Mouse (Mus musculus): ENCODE data around the gene Slc22a21. TPM values are rescaled to one million over a fixed set of nuclear protein-coding genes. Genes with fewer than 3 reads are reported as not detected.
A peak's percentile ranks its signal among the peaks of the same experiment; 100 is the strongest.
"Not testable (repeated sequence)": the region's sequence is repeated elsewhere in the genome, so short reads cannot be mapped to it uniquely, and the experiment has no call there.

Slc22a21 gene
- polyA plus RNA-seq, 1 experiment from 2014 or later, result 3.2 TPM

DNA sequence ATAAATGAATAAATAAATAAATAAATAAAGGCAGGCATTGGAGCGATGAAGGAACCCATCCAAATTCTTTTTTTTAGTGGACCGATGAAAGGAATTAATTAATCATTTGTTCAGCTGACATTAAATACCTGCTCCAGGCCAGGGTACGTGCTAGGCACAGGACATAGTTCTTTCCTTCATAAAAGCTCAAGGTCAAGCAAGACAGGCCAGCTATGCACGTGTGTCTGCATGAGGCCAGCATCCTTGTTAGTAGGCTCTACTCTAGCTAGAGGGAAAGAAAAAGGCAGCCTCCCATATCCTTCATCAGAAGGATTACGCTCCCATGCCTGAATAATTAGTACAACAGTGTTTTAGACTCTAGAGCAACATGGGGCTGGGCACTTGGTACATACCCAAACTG is 32.8 kb upstream of the Slc22a21 start:
- 86% methylated on average over 5 of the region's 5 CpGs for WGBS
- Histone ChIP-seq H3K36me3 (no peaks in the 10 kb centered on the region), H3K9ac (replicated peaks) (no peak overlapping the region), H3K27ac (no peak overlapping the region), H3K9me3 (no peaks in the 10 kb centered on the region), H3K4me1 (replicated peaks) (peaks cover 11% of the 10 kb centered on the region), H3K27me3 (0 out of 2 replicates have a peak, but pooled peaks cover 2% of the 10 kb centered on the region), H3K4me3 (replicated peaks) (no peak overlapping the region), H3K4me2 (no peak overlapping the region)
- no peak for ATAC-seq (ENCODE audit: insufficient number of reproducible peaks, insufficient read depth, low FRiP score, low TSS enrichment, low read depth)

DNA sequence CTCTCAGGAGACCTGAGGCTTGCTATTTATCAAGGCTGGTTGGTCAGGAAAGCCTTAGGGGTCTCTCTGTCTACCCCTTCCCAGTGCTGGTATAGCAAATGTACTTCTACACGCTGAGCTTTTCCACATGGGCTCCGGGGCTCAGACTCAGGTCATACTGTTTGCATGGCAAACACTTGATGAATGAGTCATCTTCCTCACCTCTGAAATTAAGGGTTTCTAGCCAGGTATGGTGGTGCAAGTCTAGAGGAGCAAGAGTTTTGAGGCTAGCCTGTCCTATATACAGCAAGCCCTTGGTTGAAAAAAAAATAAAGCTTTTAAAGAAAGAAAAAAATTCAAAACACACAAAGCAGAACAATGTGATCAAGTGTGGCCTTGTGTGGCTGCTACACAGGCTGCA is 31.1 kb upstream of the Slc22a21 start:
- ATAC-seq (ENCODE audit: insufficient number of reproducible peaks, insufficient read depth, low FRiP score, low TSS enrichment, low read depth), result no peak
- H3K27me3 ChIP-seq, result no peaks in the 10 kb centered on the region
- peaks cover 15% of the 10 kb centered on the region for H3K4me1 ChIP-seq (replicated peaks)
- H3K36me3 ChIP-seq, result no peaks in the 10 kb centered on the region
- no peak overlapping the region for H3K4me3 ChIP-seq (replicated peaks)
- H3K9me3 ChIP-seq, result no peaks in the 10 kb centered on the region
- H3K4me2 ChIP-seq, result no peak overlapping the region
- no peak overlapping the region for H3K27ac ChIP-seq
- 91% methylated on average over 2 of the region's 2 CpGs for WGBS
- H3K9ac ChIP-seq (replicated peaks), result no peak overlapping the region

DNA sequence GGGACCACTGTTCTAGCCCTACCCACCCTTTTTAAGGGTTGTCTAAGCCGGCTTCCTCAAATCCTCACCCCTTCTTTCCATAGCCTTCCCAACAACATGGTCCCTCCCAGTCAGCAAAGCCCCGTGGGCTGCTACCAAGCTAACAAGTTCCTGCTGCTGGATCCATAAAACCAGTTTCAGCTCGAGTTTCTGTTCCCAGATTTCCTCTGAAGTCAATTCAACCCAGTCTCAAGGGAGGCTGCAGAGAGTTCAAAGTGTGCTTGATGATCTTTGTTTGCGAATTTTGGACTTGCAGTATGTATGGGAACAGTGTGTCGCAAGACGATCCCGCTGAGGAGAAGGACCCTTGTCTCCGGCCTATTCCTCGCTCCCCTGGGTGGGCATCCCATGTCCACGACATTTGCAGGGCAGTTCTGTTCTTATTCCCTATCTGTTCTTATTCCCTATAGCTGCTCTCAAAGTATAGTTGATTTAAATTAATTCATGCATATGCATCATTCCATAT is 28.3 kb upstream of the Slc22a21 start:
- ATAC-seq (ENCODE audit: insufficient number of reproducible peaks, insufficient read depth, low FRiP score, low TSS enrichment, low read depth), result no peak
- H3K27me3 ChIP-seq, result no peaks in the 10 kb centered on the region
- WGBS, result 56% methylated on average over 10 of the region's 10 CpGs
- no peaks in the 10 kb centered on the region for H3K36me3 ChIP-seq
- H3K4me2 ChIP-seq, result no peak overlapping the region
- H3K9ac ChIP-seq (replicated peaks), result no peak overlapping the region
- H3K9me3 ChIP-seq, result no peaks in the 10 kb centered on the region
- H3K4me3 ChIP-seq (replicated peaks), result no peak overlapping the region
- peak overlapping the region; percentile 30; the same call in 1 of the 2 replicates for H3K27ac ChIP-seq
- H3K4me1 ChIP-seq (replicated peaks), result peaks cover 15% of the 10 kb centered on the region

DNA sequence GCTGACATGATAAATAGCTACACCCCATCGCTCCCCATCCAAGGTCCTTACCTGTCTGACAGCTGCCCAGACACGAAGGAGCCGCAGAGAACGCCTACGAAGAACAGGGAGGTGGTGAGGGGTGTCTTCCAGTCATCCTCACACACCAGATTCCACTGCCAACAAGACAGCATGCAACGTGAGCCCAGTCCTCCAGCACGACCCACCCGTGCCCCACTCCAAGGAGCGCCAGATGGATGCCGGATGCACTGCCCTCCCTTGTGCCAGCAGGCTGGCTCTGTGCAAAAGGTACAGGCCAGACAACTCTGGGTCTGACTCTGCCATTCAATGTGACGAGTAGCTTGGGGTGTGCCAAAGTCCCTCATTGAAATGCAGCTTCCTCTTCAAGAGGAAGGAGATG is 27.6 kb upstream of the Slc22a21 start:
- H3K4me1 ChIP-seq (replicated peaks), result peaks cover 18% of the 10 kb centered on the region
- WGBS, result 77% methylated on average over 11 of the region's 11 CpGs
- H3K36me3 ChIP-seq, result no peaks in the 10 kb centered on the region
- no peak overlapping the region for H3K4me2 ChIP-seq
- H3K9me3 ChIP-seq, result no peaks in the 10 kb centered on the region
- H3K27me3 ChIP-seq, result no peaks in the 10 kb centered on the region
- no peak overlapping the region for H3K27ac ChIP-seq
- no peak for ATAC-seq (ENCODE audit: insufficient number of reproducible peaks, insufficient read depth, low FRiP score, low TSS enrichment, low read depth)
- H3K4me3 ChIP-seq (replicated peaks), result no peak overlapping the region
- no peak overlapping the region for H3K9ac ChIP-seq (replicated peaks)

DNA sequence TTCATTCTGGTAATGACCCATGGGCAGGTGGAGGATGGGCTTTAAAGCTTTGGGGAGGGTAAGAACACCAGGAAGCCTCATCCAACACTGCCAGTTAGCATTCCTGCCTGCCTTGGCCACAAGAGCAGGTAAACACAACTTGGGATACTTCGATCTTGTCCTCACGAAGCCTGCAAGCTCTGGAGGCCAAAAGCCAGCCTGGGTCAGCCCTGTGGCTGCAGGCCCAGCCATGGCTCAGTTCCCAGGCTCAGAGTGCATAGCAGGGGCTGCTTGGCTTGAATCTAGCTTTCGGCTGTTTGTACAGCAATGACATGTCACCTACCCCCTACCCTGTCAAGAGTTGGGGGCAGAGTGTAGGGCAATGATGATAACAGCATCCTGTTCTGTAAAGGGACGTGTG is 26.8 kb upstream of the Slc22a21 start:
- WGBS, result 67% methylated on average over 4 of the region's 4 CpGs
- no peak for ATAC-seq (ENCODE audit: insufficient number of reproducible peaks, insufficient read depth, low FRiP score, low TSS enrichment, low read depth)
- Histone ChIP-seq H3K27ac (no peak overlapping the region), H3K27me3 (no peaks in the 10 kb centered on the region), H3K4me3 (replicated peaks) (no peak overlapping the region), H3K4me2 (no peak overlapping the region), H3K4me1 (replicated peaks) (peaks cover 22% of the 10 kb centered on the region), H3K9ac (replicated peaks) (no peak overlapping the region), H3K36me3 (no peaks in the 10 kb centered on the region), H3K9me3 (no peaks in the 10 kb centered on the region)

DNA sequence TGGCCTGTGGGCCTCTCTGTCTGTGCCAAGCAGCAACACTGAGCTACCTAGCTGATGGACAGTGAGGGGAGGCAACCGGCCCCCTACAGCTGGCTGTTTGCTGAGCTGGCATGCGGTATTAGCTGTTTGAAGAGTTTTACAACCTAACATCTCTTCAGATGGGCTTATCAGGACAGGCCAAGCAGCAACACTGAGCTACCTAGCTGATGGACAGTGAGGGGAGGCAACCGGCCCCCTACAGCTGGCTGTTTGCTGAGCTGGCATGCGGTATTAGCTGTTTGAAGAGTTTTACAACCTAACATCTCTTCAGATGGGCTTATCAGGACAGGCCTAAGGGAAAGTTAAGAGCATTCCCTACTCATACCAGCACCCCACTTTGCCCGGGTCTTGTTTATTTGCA is 26.2 kb upstream of the Slc22a21 start:
- not testable (repeated sequence) for H3K27ac ChIP-seq; H3K4me3 ChIP-seq (replicated peaks); H3K9me3 ChIP-seq; H3K36me3 ChIP-seq; H3K4me2 ChIP-seq; H3K9ac ChIP-seq (replicated peaks); H3K27me3 ChIP-seq; ATAC-seq (ENCODE audit: insufficient number of reproducible peaks, insufficient read depth, low FRiP score, low TSS enrichment, low read depth)
- peaks cover 22% of the 10 kb centered on the region for H3K4me1 ChIP-seq (replicated peaks)
- 14% methylated on average over 5 of the region's 5 CpGs for WGBS

DNA sequence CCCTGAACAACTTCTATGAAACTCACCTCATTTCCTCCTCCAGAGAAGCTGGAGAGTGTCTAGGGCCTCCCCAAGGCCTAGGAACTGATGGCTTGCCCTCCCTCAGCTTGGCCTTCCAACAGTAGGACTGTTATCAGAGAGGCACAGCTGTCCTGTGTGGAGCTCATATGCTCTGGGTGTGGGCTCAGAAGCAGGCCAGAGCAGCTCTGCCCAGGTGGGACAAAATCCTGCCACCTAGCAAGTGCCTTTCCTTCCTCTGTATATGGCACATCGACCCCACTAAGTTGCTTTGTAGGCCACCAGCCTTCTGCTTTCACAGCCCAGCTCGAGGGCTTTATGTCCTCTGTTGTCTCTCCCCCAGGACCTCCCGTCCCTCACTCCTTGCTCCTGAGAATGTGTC is 24.6 kb upstream of the Slc22a21 start:
- H3K9ac ChIP-seq (replicated peaks), result no peak overlapping the region
- H3K4me3 ChIP-seq (replicated peaks), result no peak overlapping the region
- no peak overlapping the region for H3K4me2 ChIP-seq
- peaks cover 22% of the 10 kb centered on the region for H3K4me1 ChIP-seq (replicated peaks)
- WGBS, result 74% methylated on average over 3 of the region's 3 CpGs
- no peak overlapping the region for H3K27ac ChIP-seq
- no peaks in the 10 kb centered on the region for H3K9me3 ChIP-seq
- no peaks in the 10 kb centered on the region for H3K27me3 ChIP-seq
- ATAC-seq (ENCODE audit: insufficient number of reproducible peaks, insufficient read depth, low FRiP score, low TSS enrichment, low read depth), result no peak
- no peaks in the 10 kb centered on the region for H3K36me3 ChIP-seq

DNA sequence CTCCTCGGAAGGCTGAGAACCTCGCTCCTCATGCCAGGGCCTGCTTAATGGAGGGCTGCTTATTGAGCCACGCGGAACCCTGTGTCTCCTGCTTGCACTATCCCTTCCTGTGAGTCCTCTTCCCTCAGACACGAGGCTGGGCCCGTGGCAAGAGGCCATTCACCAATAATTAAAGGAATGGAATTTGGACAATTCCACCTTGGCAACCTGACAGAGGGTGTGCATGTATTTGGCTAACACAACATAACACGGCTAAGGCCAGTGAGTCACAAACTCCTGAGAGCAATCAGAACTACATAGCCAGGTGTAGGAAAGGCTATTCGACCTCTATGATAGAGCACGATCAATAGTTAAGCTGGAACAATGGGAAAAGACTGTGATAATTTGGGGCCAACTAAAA is 24.1 kb upstream of the Slc22a21 start:
- Histone ChIP-seq H3K27me3 (no peaks in the 10 kb centered on the region), H3K36me3 (no peaks in the 10 kb centered on the region), H3K4me3 (replicated peaks) (no peak overlapping the region), H3K9ac (replicated peaks) (no peak overlapping the region), H3K27ac (no peak overlapping the region), H3K4me2 (no peak overlapping the region), H3K9me3 (no peaks in the 10 kb centered on the region), H3K4me1 (replicated peaks) (peaks cover 22% of the 10 kb centered on the region)
- ATAC-seq (ENCODE audit: insufficient number of reproducible peaks, insufficient read depth, low FRiP score, low TSS enrichment, low read depth), result no peak
- WGBS, result 79% methylated on average over 9 of the region's 9 CpGs

DNA sequence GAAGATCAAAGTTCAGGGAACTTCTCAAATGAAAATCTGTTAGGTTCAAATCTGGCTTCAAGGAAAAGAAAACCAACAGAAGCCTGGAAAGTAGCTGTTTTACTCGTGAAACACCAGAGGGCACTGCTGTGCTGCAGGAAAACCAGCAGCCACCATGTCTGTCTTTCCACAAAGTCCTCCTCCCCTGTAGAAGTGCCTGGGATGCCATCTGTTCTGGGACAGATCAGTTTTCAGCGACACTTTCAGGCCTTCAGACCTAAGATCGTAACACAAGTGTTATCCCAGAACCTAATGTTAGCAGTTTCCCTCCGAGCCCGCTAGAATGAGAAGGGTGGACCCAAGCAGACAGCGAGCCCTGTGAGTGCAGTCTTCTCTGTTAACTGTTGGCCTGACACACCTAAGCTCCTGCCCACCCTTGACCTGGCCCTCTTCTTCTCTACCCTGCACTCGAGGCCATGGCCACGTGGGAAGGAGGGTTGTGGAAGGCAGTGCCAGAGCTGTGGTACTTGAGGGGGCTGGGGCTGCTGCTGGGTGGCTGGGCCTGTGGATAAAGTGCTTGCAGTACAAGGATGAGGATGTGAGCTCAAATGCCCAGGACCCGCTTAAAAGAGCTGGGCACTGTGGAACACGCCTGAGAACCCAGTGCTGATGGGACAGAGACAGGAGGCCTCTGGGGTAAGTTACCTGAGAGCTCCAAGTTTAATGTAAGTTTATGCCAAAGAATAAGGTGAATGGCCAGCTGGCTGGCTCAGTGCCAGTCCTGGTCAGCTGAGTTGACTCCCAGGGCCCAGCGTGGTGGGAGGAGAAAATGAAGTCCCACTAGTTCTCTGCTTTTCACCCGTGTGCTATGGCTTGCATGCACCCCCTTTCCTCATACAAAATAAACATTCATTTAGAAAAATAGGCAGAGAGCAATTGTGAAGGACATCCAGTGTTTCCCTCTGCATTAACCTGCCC is 22.9 kb upstream of the Slc22a21 start:
- ATAC-seq (ENCODE audit: insufficient number of reproducible peaks, insufficient read depth, low FRiP score, low TSS enrichment, low read depth), result peak; percentile 64; the same call in 1 of the 2 replicates
- H3K27ac ChIP-seq; H3K9ac ChIP-seq (replicated peaks); H3K9me3 ChIP-seq; H3K36me3 ChIP-seq; H3K27me3 ChIP-seq; H3K4me3 ChIP-seq (replicated peaks): not testable (repeated sequence)
- H3K4me2 ChIP-seq, result peak overlapping the region; percentile 8; the same call in 1 of the 2 replicates
- 36% methylated on average over 12 of the region's 12 CpGs for WGBS
- H3K4me1 ChIP-seq (replicated peaks), result peaks cover 12% of the 10 kb centered on the region

DNA sequence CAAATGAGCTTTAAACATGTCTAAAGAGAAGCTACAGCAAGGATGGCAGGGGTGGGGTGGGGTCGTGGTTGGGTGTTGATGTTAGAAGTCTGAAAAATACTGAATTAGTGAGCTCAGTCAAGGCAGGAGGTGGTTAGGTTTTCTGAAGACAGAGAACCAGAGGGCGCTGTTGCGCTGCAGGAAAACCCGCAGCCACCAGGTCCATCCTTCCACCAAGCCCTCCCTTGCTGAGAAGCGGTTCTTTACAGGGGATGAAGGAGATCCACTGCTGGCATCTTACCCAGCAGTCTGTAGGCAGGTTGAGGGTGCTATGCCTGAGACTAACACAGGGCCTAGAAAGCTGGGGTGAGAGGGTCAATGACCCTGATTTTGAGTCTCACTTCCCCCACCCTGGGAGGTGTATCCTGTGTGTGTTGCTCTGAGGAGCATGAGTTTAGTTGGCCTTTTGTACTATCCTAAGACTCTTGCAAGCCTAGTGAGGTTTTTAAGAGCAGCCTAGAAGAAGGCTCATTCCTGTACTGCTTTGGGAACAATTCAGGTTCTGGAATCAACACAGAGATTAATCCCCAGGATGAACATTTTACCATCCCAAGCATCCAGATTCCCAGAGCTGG is 22.1 kb upstream of the Slc22a21 start:
- Histone ChIP-seq H3K27ac (no peak overlapping the region), H3K4me3 (replicated peaks) (no peak overlapping the region), H3K4me1 (replicated peaks) (peaks cover 8% of the 10 kb centered on the region), H3K9ac (replicated peaks) (no peak overlapping the region), H3K36me3 (no peaks in the 10 kb centered on the region), H3K27me3 (no peaks in the 10 kb centered on the region), H3K9me3 (no peaks in the 10 kb centered on the region), H3K4me2 (no peak overlapping the region)
- 5% methylated on average over 5 of the region's 5 CpGs for whole genome bisulfite sequencing
- no peak for ATAC-seq (ENCODE audit: insufficient number of reproducible peaks, insufficient read depth, low FRiP score, low TSS enrichment, low read depth)

DNA sequence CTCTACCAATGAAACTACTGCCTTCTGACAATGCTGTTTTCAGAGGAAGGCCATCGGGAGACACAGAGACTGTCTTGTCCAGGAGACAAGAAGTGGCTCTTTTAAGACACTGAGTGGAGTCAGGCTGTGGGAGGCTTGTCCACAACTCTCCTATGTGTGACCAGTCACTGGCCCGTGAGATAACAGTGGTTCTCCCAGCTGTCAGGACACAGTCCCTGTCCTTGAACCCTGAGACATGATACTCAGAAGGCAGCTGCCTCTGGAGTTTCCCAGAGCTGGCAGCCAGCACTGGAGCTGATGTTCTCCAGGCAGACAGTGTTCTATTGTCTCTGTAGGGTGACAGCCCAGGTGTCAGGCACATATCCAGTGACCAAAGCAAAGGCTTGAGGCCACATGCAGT is 17.5 kb upstream of the Slc22a21 start:
- Histone ChIP-seq H3K9me3 (no peaks in the 10 kb centered on the region), H3K4me3 (replicated peaks) (no peak overlapping the region), H3K9ac (replicated peaks) (no peak overlapping the region), H3K4me1 (replicated peaks) (peaks cover 4% of the 10 kb centered on the region), H3K27me3 (no peaks in the 10 kb centered on the region), H3K4me2 (no peak overlapping the region), H3K27ac (no peak overlapping the region), H3K36me3 (no peaks in the 10 kb centered on the region)
- WGBS, result 73% methylated on average over 2 of the region's 2 CpGs
- no peak for ATAC-seq (ENCODE audit: insufficient number of reproducible peaks, insufficient read depth, low FRiP score, low TSS enrichment, low read depth)

All from limb, embryonic 12.5 days (tissue).